Mouse (Mus musculus): ENCODE measurements around the gene Fgfr2.

The Fgfr2 gene

DNA sequence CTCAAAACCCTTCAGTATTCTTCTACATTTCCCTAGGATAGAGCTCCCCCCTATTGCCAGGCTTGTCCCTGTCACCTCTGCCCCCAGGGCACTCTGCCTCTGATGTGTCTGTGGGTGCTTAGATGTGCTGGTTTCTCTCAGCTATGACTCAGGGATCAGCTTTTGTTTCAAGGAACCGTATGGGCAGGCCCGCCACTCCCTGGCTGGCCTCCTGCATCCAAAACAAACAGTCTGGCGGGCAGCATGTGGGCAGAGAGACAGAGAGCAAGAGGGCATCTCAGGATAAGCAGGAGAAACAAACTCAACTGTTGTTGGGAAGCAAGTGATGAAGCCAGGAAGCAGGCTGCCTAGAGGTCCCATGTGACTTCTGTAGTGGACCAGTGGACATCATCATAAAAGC lies 2267.5 kb downstream of the Fgfr2 start:
- in situ Hi-C loops (cut with MboI, MseI), result loop anchor here in 1 of 2 experiments (5.0 to 10.0 kb wide), 2 partner anchors 83 to 1461 kb away; partner anchors contain the start of gene Btbd16

DNA sequence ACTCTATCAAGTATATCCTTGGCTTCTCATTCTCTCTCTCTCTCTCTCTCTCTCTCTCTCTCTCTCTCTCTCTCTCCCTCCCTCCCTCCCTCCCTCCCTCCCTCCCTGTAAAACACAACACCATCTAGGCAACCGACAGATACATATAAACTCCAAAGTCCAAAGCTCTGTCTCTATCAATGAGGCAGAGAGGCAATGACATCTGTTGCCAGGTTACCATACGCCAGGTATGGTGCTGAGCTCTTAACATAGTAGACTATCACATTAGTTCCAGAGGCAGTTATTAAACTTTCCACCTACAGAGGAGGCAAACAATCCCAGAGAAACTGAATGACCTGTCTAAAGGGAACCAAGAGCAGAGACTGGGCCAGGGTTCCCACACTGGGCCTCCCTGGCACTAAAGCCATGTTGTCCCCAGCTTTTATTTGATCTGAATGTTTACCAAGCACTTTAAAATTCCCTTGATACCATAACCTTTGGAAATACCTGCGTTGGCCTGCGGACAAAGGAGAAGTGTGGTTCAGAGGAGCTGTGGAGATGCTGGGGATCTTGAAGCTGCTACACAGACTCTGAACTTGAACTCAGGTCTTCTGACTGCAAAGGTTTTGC lies 2268.4 kb downstream of the Fgfr2 start:
- in situ Hi-C loops (cut with MboI, MseI), result loop anchor here in 1 of 2 experiments (5.0 to 10.0 kb wide), 2 partner anchors 82 to 1460 kb away; partner anchors contain the start of gene Btbd16

DNA sequence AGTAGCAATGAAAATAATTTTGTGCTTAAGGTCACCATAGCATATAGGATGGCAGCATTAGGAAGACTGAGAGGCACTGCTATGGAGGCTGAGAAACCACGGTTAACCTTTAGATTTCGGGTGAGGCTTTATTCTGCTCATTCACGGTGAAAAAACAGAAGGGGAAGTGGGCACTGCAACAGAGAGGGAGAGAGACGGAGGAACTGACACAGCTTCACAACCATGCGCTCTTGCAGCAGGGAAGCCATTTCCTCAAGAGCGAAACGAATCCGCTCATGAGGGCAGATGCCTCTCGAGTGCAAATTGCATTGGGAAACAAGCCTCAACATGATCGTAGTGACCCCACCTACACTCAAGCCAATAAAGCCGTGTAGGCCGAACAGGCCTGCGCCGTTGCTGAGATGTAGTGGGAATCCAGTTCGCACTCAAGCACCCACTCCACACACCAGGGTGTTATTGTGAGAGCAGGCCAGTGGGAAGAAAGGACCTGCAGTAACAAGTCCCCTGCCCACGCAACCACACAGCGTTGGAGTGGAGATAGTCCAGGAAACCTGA lies 2275.9 kb downstream of the Fgfr2 start:
- in situ Hi-C loops (cut with MboI, MseI), result loop anchor here in 1 of 2 experiments (10.0 kb wide), 1 partner anchor 1528 kb away; no protein-coding TSS in a partner anchor

- in situ Hi-C loops (cut with MboI, MseI), result loop anchor here in 1 of 2 experiments (10.0 kb wide), 1 partner anchor 1535 kb away; no protein-coding TSS in a partner anchor
Measured at GRCm38 (mm10) chr7:130839380-130840100, 2283.6 kb downstream of the Fgfr2 start.

- in situ Hi-C loops (cut with MboI, MseI), result no loop called here
Measured at GRCm38 (mm10) chr7:130838658-130839025, 2284.5 kb downstream of the Fgfr2 start.

GRCm38 (mm10) chr7:130837941-130838657 lies 2285.1 kb downstream of the Fgfr2 start:
- in situ Hi-C loops (cut with MboI, MseI), result no loop called here

GRCm38 (mm10) chr7:130836066-130836465 lies 2287.1 kb downstream of the Fgfr2 start:
- in situ Hi-C loops (cut with MboI, MseI), result no loop called here

GRCm38 (mm10) chr7:130834958-130835861 lies 2287.9 kb downstream of the Fgfr2 start:
- in situ Hi-C loops (cut with MboI, MseI), result no loop called here

DNA sequence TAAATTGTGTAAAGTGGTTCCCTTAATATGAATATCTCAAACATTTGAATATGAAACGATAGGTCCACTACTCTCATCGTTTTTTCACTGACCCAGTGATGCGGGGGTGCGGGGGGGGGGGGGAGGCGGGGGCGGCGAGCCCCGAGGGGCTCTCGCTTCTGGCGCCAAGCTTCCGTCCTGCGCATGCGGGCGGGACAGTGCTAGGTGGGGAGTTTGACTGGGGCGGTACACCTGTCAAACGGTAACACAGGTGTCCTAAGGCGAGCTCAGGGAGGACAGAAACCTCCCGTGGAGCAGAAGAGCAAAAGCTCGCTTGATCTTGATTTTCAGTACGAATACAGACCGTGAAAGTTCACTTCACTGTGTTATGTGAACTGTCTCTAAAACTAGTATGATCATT lies 2288.9 kb downstream of the Fgfr2 start:
- in situ Hi-C loops (cut with MboI, MseI), result no loop called here

- in situ Hi-C loops (cut with MboI, MseI), result no loop called here
Measured at GRCm38 (mm10) chr7:130831586-130831985, 2291.6 kb downstream of the Fgfr2 start.

DNA sequence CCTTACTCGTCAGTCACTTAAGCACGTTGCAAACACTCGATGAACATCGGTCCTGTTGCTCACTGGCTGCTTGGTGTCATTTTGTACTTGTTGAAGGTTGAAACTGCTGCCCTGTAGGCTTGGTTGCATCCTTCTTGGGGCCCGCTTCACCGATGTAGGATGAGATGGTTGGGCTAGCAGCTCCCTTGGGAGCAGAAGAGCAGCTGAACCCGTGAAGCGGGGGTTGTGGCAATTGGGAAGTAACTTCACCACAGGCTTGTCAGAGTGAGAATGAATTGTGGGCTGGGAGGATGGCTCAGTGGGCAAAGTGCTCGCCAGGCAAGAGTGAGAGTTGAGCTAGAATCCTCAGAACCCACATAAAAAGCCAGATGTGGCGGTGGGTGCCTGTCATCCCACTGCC lies 2294.7 kb downstream of the Fgfr2 start:
- in situ Hi-C loops (cut with MboI, MseI), result no loop called here

DNA sequence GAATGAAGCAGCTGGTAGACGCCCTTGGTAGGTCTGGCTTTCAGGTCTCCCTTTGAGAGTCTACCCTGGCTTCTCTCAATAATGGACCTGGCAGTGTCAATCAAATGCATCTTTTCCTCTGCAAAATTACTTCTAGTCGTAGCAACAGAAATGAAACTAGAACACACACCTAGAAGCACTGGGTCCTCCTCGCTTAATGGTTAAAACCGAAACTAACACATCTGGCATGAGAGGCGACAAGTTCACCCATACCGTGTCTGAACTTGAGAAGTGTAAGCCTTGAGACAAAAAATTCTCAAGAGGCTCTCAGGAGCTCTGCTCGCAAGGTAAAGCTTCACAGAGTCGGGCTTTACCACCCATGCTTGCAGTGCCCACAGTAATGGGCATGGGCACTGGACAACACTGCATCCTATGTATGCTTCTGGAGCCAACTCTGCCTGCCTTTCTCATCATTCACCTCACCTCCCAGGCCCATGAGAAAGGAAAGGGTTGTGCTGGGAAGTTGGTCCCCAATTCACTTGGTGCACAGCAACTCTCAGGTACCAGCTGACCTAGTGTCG lies 2295.2 kb downstream of the Fgfr2 start:
- in situ Hi-C loops (cut with MboI, MseI), result no loop called here

DNA sequence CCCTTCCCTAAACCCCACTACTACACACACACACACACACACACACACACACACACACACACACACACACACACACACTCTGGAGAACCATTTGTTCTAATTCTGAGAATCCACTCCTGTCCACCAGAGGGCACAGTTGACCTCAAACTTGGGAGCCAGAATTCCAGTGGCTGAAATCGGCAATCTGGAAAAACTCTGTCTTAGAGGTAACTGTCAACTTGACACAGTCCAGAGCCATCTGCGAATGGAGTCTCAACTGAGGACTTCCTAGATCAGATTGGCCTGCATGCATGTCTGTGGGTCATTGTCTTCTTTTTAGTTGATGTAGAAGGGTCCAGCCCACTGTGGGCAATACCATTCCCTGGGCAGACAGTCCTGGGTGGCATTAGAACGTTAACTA lies 2295.7 kb downstream of the Fgfr2 start:
- in situ Hi-C loops (cut with MboI, MseI), result no loop called here

GRCm38 (mm10) chr7:130826343-130826742 lies 2296.8 kb downstream of the Fgfr2 start:
- in situ Hi-C loops (cut with MboI, MseI), result no loop called here

DNA sequence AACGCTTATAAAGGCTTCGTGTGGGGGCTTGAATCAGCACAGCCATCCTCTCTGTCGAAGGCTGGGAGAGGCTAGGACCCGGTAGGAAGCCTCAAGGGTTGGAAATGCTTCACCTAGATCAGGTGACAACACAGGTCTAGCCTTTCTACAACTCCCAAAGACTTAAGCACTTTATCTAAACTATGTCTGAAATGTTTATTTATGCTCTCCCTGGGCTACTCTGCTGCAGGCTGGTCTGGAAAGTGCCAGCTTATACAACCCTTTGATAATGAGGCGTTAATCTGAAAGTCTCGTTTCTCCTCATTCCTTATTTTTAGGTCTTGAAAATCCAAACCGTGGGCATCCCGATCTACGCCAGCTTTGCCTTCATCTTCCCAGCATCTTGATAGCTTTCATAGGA lies 2299.2 kb downstream of the Fgfr2 start:
- in situ Hi-C loops (cut with MboI, MseI), result no loop called here

DNA sequence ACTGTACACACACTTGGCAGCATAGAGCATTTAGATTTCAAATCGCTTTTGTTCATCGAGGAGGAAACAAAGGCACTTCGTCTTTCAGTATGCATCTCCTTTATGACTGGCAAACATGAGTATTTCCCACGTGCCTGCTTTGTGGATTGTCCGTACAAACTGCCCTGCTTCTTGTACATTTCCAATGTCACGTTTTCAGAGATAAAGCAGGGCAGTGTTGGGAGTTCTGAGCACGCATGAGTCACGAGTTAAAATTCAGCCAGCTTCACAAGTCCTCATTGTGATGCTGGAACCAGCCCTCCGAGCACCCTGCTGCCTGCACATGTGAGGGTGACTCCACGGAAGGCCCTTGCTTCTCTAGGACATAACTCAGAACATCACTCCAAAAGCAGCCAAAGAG lies 2303.5 kb downstream of the Fgfr2 start:
- in situ Hi-C loops (cut with MboI, MseI), result no loop called here

- in situ Hi-C loops (cut with MboI, MseI), result no loop called here
Measured at GRCm38 (mm10) chr7:130818813-130819212, 2304.3 kb downstream of the Fgfr2 start.

DNA sequence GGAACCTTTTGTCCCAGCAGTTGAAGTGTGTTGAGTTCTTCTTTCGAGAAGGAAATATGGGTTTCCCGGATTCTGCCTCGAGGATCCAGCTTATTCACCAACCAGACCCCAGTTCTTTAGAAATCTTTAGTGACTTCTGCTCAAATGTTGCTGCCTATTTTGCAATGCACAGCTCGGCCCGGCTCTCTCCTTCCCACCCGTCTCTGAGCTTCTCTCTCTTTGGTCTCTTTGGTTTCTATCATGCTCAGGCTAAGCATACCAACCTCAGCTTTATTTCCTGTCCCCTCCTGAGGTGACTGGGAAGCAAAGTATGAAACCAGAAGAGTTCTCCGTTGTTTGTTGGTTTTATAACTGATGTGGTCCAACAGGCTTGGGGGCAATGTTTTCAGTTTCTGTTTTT lies 2306.9 kb downstream of the Fgfr2 start:
- in situ Hi-C loops (cut with MboI, MseI), result no loop called here

GRCm38 (mm10) chr7:130815601-130816000 lies 2307.5 kb downstream of the Fgfr2 start:
- in situ Hi-C loops (cut with MboI, MseI), result no loop called here

- in situ Hi-C loops (cut with MboI, MseI), result no loop called here
Measured at GRCm38 (mm10) chr7:130812407-130812806, 2310.7 kb downstream of the Fgfr2 start.

DNA sequence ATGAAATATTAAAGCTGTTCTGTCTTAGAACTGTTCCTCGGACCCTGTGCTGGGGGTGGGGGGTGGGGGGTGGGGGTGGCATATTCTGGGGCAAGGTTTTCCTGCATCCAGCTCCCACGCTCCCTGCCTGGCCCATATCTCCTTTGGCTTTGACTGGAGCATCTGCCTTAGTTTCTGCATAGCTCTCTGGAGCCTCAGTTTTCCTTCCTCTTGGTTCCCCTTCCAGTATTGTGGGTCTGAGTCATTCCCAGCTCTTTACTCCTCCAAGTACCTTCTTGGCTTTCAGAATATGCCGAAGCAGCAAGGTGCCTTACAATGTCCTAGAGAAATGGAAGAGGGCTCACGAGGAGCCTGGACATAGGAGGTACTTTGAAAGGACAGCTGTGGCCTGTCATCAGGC lies 2312.9 kb downstream of the Fgfr2 start:
- in situ Hi-C loops (cut with MboI, MseI), result no loop called here

Measured in T-helper 17 cell (primary cell).